Mouse (Mus musculus) bone marrow macrophage, adult 2 months (primary cell): ENCODE data around the gene Pnp2.

Source experiments
- CTCF ChIP-seq: IDR thresholded peaks from 2 replicates; pipeline ENCODE4 v1.5.1; 2012; ENCODE audit warnings: low read depth, mild to moderate bottlenecking, low read length, moderate library complexity
- POLR2A ChIP-seq: IDR thresholded peaks from 2 replicates; pipeline ENCODE4 v1.6.1; 2012; ENCODE audit warnings: mild to moderate bottlenecking, low read depth, low read length, borderline replicate concordance

DNA sequence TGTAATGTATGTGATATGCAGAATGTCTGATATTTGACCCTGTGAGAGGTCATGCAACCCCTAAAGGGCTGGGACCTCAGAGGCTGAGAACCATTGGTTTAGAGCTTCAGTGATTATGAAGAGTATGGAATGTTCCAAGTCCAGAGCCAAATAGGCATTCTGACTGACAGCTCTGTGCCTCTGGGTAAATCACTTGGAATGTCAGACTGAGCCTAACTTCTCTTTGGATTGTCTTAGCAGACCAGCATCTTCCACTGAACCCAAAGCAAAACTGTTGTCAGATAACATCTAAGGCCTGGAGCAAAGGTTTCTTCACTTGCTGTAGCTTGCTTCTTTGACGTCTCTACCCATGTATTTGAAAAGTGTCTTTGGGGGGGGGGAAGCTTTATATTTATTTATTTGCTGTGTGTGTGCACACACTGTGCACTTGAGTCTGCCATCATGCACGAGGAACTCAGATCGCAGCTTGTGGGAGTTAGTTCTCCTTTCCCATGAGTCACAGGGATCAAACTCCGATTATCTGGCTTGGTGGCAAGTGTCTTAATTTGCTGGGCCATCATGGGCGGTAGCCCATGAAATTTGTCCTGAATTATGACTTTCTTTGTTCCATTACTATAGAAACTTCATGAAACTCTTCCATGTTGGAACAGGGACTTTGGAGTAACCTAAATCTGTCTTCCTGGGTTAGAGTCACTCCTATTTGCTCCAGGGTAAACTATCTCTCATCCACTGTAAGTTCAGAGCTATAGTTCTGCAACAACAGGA lies 12.6 kb downstream of the Pnp2 start:
- TF ChIP-seq POLR2A (no peak), CTCF (no peak)
